Mouse (Mus musculus): Measurements from ENCODE around the gene Dek. TPM values are rescaled to one million over a fixed set of nuclear protein-coding genes. Genes with fewer than 3 reads are reported as not detected.
A peak's percentile ranks its signal among the peaks of the same experiment; 100 is the strongest.

The Dek gene
- total RNA-seq, 2 experiments from 2014 or later: 32.4 to 38.7 TPM

DNA sequence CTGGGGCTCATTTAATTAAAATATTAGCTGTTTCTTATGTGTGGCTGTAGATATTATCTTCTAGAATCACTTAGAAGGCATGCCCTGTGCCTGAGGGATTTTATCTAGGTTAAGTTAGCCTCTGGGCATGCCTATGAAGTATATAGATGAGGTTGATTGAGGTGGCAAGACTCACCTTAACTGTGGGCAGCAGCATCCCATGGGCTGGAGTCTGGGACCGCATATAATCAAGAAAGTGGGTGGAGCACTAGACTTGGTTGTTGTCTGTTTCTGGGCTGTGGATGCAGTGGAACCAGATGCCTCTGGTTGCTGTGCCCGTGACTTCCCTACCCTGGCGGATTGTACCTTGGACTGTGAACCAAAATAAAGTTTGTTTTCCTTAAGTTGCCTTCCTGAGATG is 6.1 kb upstream of the Dek start:
- no peak for DNase-seq
- intact Hi-C loops (cut with DNase I): no loop called here

DNA sequence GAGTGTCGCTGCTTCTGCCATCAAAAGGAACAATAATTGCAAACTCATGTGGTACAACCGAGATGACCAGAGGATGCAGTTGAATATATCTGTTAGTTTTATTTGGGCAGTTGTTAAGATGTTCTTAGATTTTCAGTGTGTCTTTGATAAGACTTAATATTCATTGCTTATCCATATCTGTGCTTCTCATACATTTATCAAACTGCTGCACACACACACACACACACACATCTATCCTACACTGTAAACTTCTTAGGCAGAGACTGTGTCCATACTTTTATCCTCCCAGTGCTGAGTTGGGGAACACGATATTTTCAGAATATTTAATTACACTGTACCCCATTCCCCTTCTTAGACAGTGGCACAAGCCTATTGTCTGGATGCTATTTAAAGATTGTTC is 5.2 kb upstream of the Dek start:
- intact Hi-C loops (cut with DNase I): no loop called here
- no peak for DNase-seq

DNA sequence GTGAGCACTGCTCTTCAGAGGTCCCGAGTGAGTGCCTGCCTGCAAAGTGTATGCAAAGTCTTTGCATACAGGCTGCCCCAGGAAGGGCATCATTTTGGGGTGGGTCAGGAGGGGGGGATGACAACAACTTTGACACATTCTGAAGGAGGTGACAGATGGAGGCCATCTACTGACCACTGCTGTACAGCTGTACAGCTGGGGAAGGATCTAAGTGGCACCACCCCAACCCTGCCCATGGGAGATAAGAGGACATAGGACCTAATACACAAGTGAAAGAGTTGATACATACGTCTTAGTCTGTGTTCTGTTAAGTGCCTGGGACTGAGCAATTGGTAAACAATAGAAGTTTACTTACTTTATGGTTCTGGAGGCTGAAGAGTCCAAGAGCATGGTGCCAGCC is 3.2 kb upstream of the Dek start:
- intact Hi-C loops (cut with DNase I): no loop called here
- DNase-seq: no peak

DNA sequence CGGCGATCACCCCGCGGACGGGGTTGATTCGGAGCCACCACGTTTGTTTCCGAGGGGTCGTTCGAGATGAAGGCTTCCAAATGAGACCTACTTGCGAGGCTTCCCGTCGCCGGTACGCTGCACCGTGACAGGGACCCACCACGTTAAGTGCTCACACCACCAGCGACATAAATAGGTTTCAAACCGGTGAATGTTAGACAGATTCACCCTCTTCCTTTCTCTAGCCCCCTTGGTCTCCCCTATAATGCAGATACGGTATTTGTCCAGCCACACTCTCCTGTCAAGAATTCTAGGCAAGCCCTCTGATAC is 533 bp upstream of the Dek start:
- intact Hi-C loops (cut with DNase I): no loop called here
- no peak for DNase-seq

DNA sequence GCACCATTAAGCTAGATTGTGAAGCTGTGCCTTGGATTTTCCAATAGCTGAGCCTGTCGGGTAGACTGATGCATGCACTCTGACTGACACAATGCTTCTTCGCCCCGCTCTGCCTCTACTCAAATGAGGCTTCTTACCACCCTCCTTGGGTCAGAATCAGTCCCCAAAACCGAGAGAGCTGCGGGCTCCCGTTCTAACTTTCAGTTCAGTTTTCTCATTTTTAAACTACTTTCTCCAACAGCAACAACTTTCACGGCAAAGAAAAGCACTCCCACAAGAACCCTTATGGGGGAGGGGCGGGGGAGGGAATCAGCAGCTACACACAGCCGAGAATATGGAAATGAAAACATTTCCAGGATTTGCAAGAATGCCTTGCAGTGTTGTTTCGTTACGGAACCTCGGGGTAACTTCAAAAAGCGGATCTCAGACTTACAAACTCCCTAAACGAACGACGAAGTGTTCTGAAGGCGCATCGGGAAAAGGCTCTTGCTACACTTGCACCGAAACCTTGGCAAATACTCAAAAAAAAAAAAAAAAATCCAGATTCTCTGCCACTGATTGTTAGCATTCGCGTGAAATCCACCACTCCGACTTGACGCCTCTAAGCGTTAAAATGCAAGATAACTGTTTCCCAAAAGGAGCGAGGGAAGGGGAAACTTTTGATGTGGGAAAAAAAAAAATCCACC is 1.0 kb downstream of the Dek start:
- intact Hi-C loops (cut with DNase I): no loop called here
- DNase-seq: peak in 1 of 2 experiments; percentile 13

DNA sequence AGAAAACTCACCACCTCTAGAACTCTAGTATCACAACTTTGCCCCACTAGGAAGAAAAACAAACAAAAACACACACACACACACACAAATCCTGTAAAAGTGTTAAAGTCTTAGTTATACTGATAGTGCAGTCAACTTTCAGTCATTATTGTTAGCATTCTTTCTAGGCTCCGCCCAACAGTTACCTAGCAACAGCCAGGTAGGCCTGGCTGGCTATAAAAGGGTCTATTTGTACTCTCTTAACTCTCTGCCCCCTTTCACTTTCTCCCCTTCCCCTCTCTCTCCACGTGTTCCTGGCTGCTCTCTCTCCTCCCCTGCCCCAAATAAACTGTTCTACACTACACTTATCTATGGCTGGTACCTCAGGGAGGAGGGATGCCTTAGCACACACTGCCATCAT is 1.9 kb downstream of the Dek start:
- DNase-seq: no peak
- intact Hi-C loops (cut with DNase I): no loop called here

GRCm38 (mm10) chr13:47100587-47100986 is 5.4 kb downstream of the Dek start:
- no peak for DNase-seq
- intact Hi-C loops (cut with DNase I): no loop called here

- intact Hi-C loops (cut with DNase I): no loop called here
- DNase-seq: no peak
These were observed 6.7 kb downstream of the Dek start for GRCm38 (mm10) chr13:47099265-47099664.

- no peak for DNase-seq
- intact Hi-C loops (cut with DNase I): no loop called here
These were observed 9.4 kb downstream of the Dek start for GRCm38 (mm10) chr13:47096591-47096990.

DNA sequence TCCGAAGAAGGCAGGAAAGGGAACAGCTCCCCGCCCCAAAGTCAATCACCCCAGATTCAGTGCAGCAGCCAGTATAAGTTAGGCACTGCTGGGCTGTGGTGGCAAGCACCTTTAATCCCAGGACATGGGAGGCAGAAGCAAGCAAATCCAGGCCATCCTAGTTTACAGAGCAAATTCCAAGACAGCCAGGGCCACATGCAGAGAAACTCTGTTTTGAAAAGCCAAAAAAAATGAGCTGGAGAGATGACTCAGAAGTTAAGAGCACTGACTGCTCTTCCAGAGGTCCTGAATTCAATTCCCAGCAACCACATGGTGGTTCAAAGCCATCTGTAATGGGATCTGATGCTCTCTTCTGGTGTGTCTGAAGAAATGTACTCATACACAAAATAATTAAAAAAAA is 12.2 kb downstream of the Dek start:
- intact Hi-C loops (cut with DNase I): no loop called here
- no peak for DNase-seq

DNA sequence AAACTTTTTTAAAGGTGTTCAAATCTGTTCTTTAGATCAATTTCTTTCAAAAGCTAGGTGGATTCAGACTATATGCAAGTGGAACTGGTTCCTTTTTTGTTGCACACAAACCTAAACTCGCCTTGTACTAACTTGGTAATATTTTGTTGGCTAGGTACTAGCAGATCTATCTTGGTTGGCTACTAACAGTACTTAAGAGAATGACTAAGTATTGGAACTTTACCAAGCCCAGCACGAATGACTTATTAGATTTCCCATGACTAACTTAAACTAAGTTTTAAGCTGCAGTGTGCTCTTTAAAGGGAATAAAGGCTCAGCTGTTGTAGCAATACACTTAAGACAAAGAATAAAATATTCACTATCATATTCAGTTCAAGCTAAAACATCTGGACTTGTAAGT is 16.7 kb downstream of the Dek start:
- no peak for DNase-seq
- intact Hi-C loops (cut with DNase I): no loop called here

DNA sequence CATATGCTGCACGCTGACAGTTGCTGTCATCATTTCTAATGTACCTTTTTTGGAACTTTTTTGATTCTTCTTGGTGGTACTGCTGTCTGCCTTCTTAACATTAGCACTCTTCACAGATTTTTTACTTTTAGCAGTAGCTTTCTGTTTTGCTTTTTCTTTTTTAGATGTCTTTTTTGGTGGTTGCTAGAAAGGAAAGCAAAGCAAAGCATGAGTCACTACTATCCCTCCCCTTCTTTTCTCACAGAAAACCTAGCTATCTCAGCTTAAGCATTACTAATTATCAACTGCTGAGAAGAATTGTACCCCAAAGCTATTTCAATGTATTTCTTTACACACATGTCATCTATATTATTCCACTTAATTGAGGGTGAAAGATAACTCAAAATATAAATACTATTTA is 17.6 kb downstream of the Dek start:
- DNase-seq: no peak
- intact Hi-C loops (cut with DNase I): no loop called here

- no peak for DNase-seq
- intact Hi-C loops (cut with DNase I): no loop called here
These were observed 25.0 kb downstream of the Dek start for GRCm38 (mm10) chr13:47080905-47081505.

DNA sequence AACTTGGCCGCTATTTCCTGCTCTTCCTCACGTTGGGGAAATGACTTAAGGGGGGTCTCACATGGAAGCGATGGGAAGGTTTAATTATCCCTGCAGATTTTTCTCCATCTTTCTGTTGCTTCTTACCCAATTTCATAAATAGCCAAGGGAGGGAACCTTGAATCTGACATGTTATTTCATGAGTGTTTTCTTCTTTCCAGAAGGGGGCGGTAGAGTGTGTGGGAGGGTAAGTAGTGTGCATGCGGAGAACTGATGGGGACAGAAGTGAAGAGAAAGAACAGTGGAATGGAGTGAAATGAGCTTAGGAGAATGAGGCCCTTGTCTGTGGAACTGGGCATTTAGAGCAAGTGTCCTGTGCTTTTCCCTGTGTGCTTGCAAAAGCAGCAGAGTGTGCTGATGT is 27.2 kb downstream of the Dek start:
- intact Hi-C loops (cut with DNase I): loop anchor here (2.0 kb wide), 1 partner anchor 210 kb away; no protein-coding TSS in a partner anchor
- DNase-seq: no peak

DNA sequence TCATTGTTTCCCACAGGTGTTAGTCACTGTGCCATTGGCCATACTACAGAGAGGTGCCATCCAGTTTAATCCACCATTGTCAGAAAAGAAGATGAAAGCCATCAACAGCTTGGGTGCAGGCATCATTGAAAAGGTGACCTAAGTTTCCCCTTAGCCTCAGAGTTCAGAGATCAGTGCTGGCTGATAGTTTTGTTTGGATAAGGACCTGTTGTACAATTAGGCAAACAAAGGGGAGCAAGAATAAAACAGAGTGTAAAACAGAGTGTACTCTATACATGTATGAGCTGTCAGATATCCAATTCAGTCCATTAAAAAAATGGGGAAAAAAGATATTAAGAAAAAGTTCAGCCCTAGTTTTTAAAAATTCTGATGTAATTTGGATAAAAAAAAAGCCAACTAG is 28.6 kb downstream of the Dek start:
- no peak for DNase-seq
- intact Hi-C loops (cut with DNase I): no loop called here

DNA sequence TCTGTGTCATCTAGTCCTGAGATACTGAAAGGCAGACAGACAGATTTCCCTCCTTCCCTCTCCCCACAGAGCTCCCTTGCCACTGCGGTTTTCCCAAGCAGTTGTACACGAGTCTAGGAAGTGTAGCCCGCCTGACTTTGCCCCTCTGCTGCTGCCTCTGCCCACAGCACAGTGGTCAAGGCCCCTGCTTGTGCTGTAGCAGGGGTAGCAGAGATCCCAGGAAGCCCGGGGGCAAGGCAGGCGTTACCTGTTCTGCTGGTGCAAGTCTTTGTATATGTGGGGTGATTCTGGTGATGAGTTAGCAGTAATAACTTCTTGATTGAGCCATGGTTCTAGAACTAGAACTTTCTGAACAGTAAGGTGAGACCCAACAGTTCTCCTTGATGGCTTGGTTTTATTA is 29.8 kb downstream of the Dek start:
- intact Hi-C loops (cut with DNase I): no loop called here
- no peak for DNase-seq

- intact Hi-C loops (cut with DNase I): no loop called here
These were observed 33.5 kb downstream of the Dek start for GRCm38 (mm10) chr13:47072484-47072883.

DNA sequence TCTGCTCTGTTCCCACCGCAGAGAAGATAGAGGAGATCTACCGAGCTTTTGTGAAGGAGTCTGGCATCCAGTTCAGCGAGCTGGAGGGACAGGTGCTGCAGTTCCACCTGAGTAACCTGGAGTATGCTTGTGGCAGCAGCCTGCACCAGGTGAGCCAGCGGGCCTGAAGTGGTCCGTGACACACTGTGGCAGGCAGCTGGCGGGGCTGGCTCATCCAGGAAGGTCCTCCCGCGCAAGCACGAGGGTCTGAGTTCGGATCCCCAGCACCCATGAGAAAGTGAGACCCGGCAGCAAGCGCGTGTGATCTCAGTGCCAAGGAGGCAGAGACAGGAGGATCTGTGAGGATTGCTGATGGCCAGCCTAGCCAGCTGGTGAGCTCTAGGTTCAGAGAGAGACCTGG is 34.1 kb downstream of the Dek start:
- DNase-seq: no peak
- intact Hi-C loops (cut with DNase I): no loop called here

More at GRCm38 (mm10) chr13:47072484-47072883, 33.5 kb downstream of the Dek start:
- no peak for DNase-seq

GRCm38 (mm10) chr13:47070329-47071080 is 35.5 kb downstream of the Dek start:
- no peak for DNase-seq
- intact Hi-C loops (cut with DNase I): no loop called here

DNA sequence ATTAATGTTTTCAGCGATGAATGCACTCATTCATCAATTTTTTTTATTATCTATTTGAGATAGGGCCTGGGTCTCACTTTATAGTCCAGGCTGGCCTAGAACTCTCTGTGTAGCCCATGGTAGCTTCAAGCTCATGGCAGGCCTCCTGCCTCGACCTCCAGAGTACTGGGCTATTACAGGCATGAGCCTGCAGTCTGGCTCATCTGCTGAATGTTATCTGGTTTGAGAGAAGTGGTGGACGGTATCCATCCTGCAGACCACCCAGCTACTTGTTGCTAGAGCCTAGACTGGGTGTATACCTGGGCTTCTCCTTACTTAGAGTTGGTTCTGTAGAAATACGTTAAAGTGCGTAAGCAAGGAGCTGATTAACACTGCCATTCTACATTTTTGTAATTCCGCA is 39.0 kb downstream of the Dek start:
- intact Hi-C loops (cut with DNase I): no loop called here
- DNase-seq: no peak

DNA sequence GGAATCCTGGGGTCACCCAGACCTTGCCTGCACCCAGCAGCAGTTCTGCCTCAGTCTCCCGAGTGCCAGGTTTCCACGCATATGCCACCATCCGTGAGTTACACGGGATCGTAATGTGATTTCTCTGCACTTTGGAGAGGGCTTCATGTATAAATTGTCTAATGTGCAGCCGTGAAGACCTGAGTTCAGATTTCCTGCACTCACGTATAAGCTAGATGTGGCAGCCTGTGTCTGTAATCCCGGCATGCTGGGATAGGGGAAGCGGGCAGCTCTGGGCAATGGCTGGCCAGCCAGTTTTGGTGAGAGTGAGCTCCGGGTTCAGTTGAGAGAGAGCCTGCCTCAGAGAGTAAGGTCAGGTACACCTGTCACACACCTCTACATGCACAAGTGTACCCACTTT is 39.5 kb downstream of the Dek start:
- intact Hi-C loops (cut with DNase I): no loop called here
- no peak for DNase-seq
